Mouse (Mus musculus) liver, embryonic 16.5 days (tissue): ENCODE results near the gene Lctl. TPM values are rescaled to one million over a fixed set of nuclear protein-coding genes. Genes with fewer than 3 reads are reported as not detected.

Source experiments
- ATAC-seq: fragments of 200-750 bp; cut with Nextera tagmentation; 2 replicates; pipeline ENCODE4 v1.8.0; 2017; ENCODE audit warnings: low read depth, mild to moderate bottlenecking, moderate number of reproducible peaks, moderate library complexity
- H3K27ac ChIP-seq: fragments of 300-500 bp; sonication (generic); 2 replicates; pipeline ENCODE4 v1.5.1; 2014; ENCODE audit warnings: mild to moderate bottlenecking, low read length
- H3K27me3 ChIP-seq: fragments of 300-500 bp; sonication (generic); 2 replicates; pipeline ENCODE4 v1.6.1; 2014; ENCODE audit warnings: low read depth, low read length, mixed read lengths; ENCODE audit not compliant: control insufficient read depth, insufficient read depth
- H3K36me3 ChIP-seq: fragments of 300-500 bp; sonication (generic); 2 replicates; pipeline ENCODE4 v1.6.1; 2014; ENCODE audit warnings: mild to moderate bottlenecking; ENCODE audit not compliant: control insufficient read depth, insufficient read depth
- H3K4me1 ChIP-seq: fragments of 300-500 bp; sonication (generic); 2 replicates; pipeline ENCODE4 v1.6.1; 2014; ENCODE audit warnings: low read depth, low read length, mixed read lengths; ENCODE audit not compliant: control insufficient read depth
- H3K4me2 ChIP-seq: fragments of 300-500 bp; sonication (generic); 2 replicates; pipeline ENCODE4 v1.6.1; 2014; ENCODE audit warnings: low read depth, low read length, mixed read lengths
- H3K4me3 ChIP-seq: fragments of 300-500 bp; sonication (generic); 2 replicates; pipeline ENCODE4 v1.5.1; 2014; ENCODE audit warnings: low read depth, mild to moderate bottlenecking, low read length
- H3K9ac ChIP-seq: fragments of 300-500 bp; sonication (generic); 2 replicates; pipeline ENCODE4 v1.6.1; 2014; ENCODE audit warnings: low read depth, low read length
- H3K9me3 ChIP-seq: fragments of 300-500 bp; sonication (generic); replicated peaks from 2 replicates; pipeline ENCODE4 v1.6.1; 2016; ENCODE audit warnings: low read length; ENCODE audit not compliant: control insufficient read depth
- whole genome bisulfite sequencing: fragments of 180-500 bp; shearing (Covaris S2); extraction: QIAGEN DNeasy Blood & Tissue Kit; methylation state at CpG from one replicate; pipeline ENCODE4 v1.1.7; 2014; ENCODE audit not compliant: insufficient replicate concordance; 5-methylcytosine and 5-hydroxymethylcytosine counted together
- polyA plus RNA-seq: library from polyadenylated mRNA; unstranded; fragments of >200 nt; fragmentation: Nextera tagmentation; extraction: Ambion mirVana; gene quantifications from 2 replicates; pipeline ENCODE4 v1.2.1, GENCODE M21; 2015

Lctl gene
- polyA plus RNA-seq, 1 experiment from 2014 or later, result not detected

GRCm38 (mm10) chr9:64098282-64098681, 18.7 kb upstream of the Lctl start:
- Histone ChIP-seq H3K4me1 (no peaks in the 10 kb centered on the region), H3K9ac (no peak overlapping the region), H3K9me3 (no peaks in the 10 kb centered on the region), H3K4me3 (no peak overlapping the region), H3K27ac (no peak overlapping the region), H3K27me3 (no peaks in the 10 kb centered on the region), H3K4me2 (no peak overlapping the region), H3K36me3 (no peaks in the 10 kb centered on the region)
- no peak for ATAC-seq
- WGBS, result 52% methylated on average over 4 of the region's 4 CpGs

GRCm38 (mm10) chr9:64100442-64100841, 16.5 kb upstream of the Lctl start:
- H3K27ac ChIP-seq, result no peak overlapping the region
- H3K27me3 ChIP-seq, result no peaks in the 10 kb centered on the region
- H3K9ac ChIP-seq, result no peak overlapping the region
- no peak overlapping the region for H3K4me3 ChIP-seq
- no peaks in the 10 kb centered on the region for H3K36me3 ChIP-seq
- ATAC-seq, result no peak
- WGBS, result 2% methylated on average over 4 of the region's 4 CpGs
- no peaks in the 10 kb centered on the region for H3K9me3 ChIP-seq
- no peaks in the 10 kb centered on the region for H3K4me1 ChIP-seq
- H3K4me2 ChIP-seq, result no peak overlapping the region

DNA sequence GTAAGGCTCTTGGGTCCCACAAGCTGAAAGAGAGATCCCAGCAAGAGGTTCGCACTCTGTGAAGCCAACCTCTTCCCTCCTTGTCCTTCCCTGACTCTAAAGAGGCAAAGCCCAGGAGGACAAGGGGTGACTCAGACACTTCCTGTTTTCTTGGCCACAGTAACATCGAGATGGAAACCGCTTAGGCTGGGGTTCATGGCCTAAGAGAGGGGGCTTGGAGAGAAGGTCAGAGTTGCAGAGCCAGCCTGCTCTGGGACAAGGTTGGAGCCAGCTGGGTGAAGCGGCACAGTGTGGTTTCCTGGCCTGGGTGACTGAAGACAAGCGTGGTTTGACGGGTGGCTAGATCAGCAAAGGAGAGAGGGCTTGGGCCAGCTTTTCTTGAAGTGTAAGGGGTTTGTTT, 11.6 kb upstream of the Lctl start:
- Histone ChIP-seq H3K27me3 (no peaks in the 10 kb centered on the region), H3K4me1 (no peaks in the 10 kb centered on the region), H3K27ac (no peak overlapping the region)

GRCm38 (mm10) chr9:64110502-64110901, 6.4 kb upstream of the Lctl start:
- ATAC-seq, result no peak
- Histone ChIP-seq H3K27ac (no peak overlapping the region), H3K9ac (no peak overlapping the region), H3K4me3 (no peak overlapping the region), H3K36me3 (no peaks in the 10 kb centered on the region), H3K4me2 (no peak overlapping the region), H3K9me3 (no peaks in the 10 kb centered on the region), H3K27me3 (no peaks in the 10 kb centered on the region), H3K4me1 (no peaks in the 10 kb centered on the region)
- WGBS, result 83% methylated on average over 16 of the region's 16 CpGs

More for the DNA sequence above, 11.6 kb upstream of the Lctl start:
- Histone ChIP-seq H3K9ac (no peak overlapping the region), H3K36me3 (no peaks in the 10 kb centered on the region), H3K4me3 (no peak overlapping the region), H3K9me3 (no peaks in the 10 kb centered on the region), H3K4me2 (no peak overlapping the region)
- ATAC-seq, result no peak
- WGBS, result 20% methylated on average over 6 of the region's 6 CpGs

DNA sequence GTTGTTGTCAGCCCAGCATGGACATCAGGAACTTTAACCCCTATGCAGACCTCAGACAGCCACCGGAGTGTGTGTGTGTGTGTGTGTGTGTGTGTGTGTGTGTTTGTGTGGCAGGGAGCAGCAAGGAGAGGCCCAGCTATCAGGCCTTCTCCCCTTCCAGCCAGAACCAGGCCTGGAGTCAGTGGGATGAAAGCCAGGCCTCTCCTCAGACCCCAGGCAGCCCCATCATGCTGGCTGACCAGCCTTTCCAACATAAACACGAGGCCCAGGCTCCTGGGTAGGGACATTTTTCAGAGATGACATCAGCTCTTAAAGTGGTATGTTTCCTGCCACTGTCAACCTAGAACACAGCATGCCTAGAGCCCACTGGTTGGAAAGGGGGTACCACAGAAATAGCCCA, 2.3 kb upstream of the Lctl start:
- no peak overlapping the region for H3K27ac ChIP-seq
- ATAC-seq, result no peak
- no peak overlapping the region for H3K4me2 ChIP-seq
- H3K36me3 ChIP-seq, result no peaks in the 10 kb centered on the region
- 33% methylated on average over 2 of the region's 2 CpGs for WGBS
- H3K4me1 ChIP-seq, result no peaks in the 10 kb centered on the region
- no peak overlapping the region for H3K4me3 ChIP-seq
- no peak overlapping the region for H3K9ac ChIP-seq
- H3K27me3 ChIP-seq, result no peaks in the 10 kb centered on the region
- no peaks in the 10 kb centered on the region for H3K9me3 ChIP-seq

DNA sequence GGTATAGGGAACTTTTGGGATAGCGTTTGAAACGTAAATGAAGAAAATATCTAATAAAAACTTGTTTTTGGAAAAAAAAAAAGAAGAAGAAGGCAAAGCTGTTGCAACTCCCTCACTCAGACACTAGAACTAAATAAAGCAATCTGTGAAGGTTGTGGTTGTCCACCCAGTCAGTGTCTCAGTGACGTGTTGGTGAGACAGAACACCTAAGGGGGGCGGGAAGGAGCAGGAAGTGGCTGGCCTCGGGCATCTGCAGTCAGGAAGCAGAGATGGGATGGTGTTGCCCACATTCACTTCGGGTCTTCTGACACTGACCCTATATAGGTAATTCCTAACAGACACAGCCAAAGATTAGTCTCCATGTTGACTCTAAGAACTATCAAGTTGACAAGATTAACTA, 1.2 kb upstream of the Lctl start:
- Histone ChIP-seq H3K27ac (no peak overlapping the region), H3K4me3 (no peak overlapping the region), H3K4me1 (no peaks in the 10 kb centered on the region; the same call in 1 of the 2 replicates), H3K4me2 (no peak overlapping the region), H3K9ac (no peak overlapping the region), H3K27me3 (no peaks in the 10 kb centered on the region), H3K9me3 (no peaks in the 10 kb centered on the region), H3K36me3 (no peaks in the 10 kb centered on the region)
- ATAC-seq, result no peak
- WGBS, result 45% methylated on average over 6 of the region's 6 CpGs

DNA sequence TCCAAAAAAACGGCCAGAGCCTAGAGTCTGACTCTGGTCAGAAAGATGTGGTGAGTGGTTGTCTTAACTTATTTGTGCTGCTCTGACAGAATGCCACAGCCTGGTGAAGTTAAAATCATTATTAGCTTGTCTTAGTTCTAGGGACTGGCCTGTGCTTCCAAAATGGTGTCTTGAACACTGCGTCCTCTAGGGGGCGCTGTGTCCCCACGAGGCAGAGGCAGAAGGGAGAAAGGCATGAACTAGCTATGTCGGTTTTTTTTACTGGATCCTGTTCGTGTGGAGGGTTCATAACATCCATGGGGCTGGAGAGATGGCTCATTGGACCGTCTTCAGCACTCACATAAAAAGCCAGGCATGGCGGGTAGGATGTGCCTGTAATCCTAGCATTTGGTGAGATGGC, 3.0 kb downstream of the Lctl start:
- Histone ChIP-seq H3K9me3 (no peaks in the 10 kb centered on the region), H3K4me3 (no peak overlapping the region), H3K36me3 (no peaks in the 10 kb centered on the region), H3K9ac (no peak overlapping the region), H3K4me2 (no peak overlapping the region), H3K27me3 (no peaks in the 10 kb centered on the region), H3K27ac (no peak overlapping the region), H3K4me1 (no peaks in the 10 kb centered on the region; the same call in 1 of the 2 replicates)
- no peak for ATAC-seq
- WGBS, result 17% methylated on average over 8 of the region's 8 CpGs

DNA sequence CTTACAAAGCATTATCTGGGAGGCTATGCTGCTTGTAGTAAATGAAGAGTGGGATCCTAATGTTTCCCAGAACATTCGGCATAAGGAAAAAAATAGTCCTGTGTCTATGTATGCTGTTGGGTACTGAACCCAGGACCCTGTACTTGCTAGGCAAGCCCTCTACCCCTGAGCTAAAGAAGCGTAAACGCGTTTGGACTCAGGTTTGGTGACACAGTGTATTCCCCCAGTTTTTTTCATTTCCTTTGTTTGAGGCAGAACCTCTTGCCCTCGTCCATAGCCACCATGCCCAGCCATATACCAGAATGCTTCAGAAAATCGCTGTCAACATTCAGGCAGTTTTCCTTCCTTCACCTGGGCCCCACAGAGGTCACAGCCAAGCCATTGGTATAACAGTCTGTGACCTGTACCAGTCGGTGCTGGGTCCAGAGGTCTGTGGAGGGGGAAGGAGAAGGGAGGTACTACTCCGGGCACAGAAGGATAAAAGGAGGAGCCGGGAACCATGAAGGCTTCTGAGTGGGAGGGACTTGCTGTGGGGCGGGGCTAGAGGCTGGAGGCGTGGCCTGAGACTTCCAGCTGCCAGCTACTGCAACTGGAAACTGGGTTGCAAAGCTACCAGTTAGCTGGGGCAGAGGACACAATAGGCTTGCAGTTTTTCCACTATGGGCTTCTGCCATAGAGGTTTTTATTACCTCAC, 3.8 kb downstream of the Lctl start:
- ATAC-seq, result peak; percentile 24; the same call in 1 of the 2 replicates
- WGBS, result 31% methylated on average over 11 of the region's 11 CpGs
- H3K27me3 ChIP-seq, result no peaks in the 10 kb centered on the region
- H3K4me1 ChIP-seq, result no peaks in the 10 kb centered on the region; the same call in 1 of the 2 replicates
- no peak overlapping the region for H3K9ac ChIP-seq
- H3K4me2 ChIP-seq, result peak overlapping the region; percentile 31; the same call in 1 of the 2 replicates
- H3K9me3 ChIP-seq, result no peaks in the 10 kb centered on the region
- no peak overlapping the region for H3K4me3 ChIP-seq
- H3K36me3 ChIP-seq, result no peaks in the 10 kb centered on the region
- no peak overlapping the region for H3K27ac ChIP-seq

- Histone ChIP-seq H3K4me1 (no peaks in the 10 kb centered on the region; the same call in 1 of the 2 replicates), H3K9ac (no peak overlapping the region), H3K27me3 (no peaks in the 10 kb centered on the region), H3K4me2 (no peak overlapping the region), H3K9me3 (no peaks in the 10 kb centered on the region), H3K27ac (no peak overlapping the region), H3K36me3 (no peaks in the 10 kb centered on the region), H3K4me3 (no peak overlapping the region)
- no peak for ATAC-seq
- 74% methylated on average over 10 of the region's 10 CpGs for WGBS
Measured at GRCm38 (mm10) chr9:64122601-64123000, 5.7 kb downstream of the Lctl start.
